Mouse (Mus musculus) NIH3T3 (cell line): ENCODE measurements at regions not wholly inside any gene's neighbourhood (a gene's known extent, or its start where the extent isn't known, plus 50 kb on each side); places are given as distances from the start of the nearest gene placed in this dataset.
A peak's percentile ranks its signal among the peaks of the same experiment; 100 is the strongest.

ENCODE experiments used
- DNase-seq: peaks from one replicate; pipeline ENCODE4 v3.0.0-alpha.2; 2012; ENCODE audit warnings: low read depth

GRCm38 (mm10) chr10:5747681-5748080 is 57.7 kb downstream of the Fbxo5 start:
- DNase-seq, result peak; percentile 53

DNA sequence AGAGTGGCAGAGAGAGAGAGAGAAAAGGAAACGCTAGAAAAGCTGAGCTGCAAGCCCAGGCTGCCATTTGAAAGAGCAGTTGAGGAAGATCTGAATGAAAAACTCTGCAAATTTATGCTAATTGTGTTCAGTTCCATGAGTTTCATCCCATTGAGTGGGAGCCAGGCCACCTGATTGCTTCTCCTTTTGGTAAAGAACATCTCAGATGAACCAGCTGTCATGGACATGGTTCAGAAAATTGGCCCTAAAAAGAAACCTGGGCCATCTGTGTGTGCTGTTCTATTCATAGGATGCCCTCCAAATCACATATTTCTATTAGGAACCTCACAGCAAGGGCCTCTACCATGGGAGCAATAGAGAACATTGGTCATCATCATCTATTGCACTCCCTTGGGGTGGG is 70.3 kb downstream of the Fbxo5 start:
- DNase-seq, result no peak

- DNase-seq, result no peak
These were observed 60.8 kb downstream of the Vip start for GRCm38 (mm10) chr10:5699791-5700190.

GRCm38 (mm10) chr10:5697457-5697856 is 58.4 kb downstream of the Vip start:
- no peak for DNase-seq
